Mouse (Mus musculus) heart, postnatal 14 days (tissue): Measurements from ENCODE around the gene Cbx7. TPM values are rescaled to one million over a fixed set of nuclear protein-coding genes. Genes with fewer than 3 reads are reported as not detected.
"Not testable (repeated sequence)": the region's sequence is repeated elsewhere in the genome, so short reads cannot be mapped to it uniquely, and the experiment has no call there.

Experiments
- DNase-seq, 2 experiments: peaks; one replicate each; pipeline ENCODE4 v3.0.0; 2021 to 2022
- intact Hi-C: fragments of 180-260 bp; cut with DNase I; formaldehyde crosslinking; loops from one replicate; pipeline ENCODE4 v1.15.1; 2025
- total RNA-seq, 2 experiments: library from RNA; stranded (reverse); gene quantifications; 2 replicates each; pipeline ENCODE4 v1.2.3; 2021

The Cbx7 gene
- total RNA-seq, 2 experiments from 2014 or later = 3.6 to 7.8 TPM

- intact Hi-C loops = no loop called here
- no peak for DNase-seq
Measured at GRCm38 (mm10) chr15:79903963-79904362, 67.0 kb downstream of the Cbx7 start.

GRCm38 (mm10) chr15:79903081-79903480, 67.8 kb downstream of the Cbx7 start:
- intact Hi-C loops, DNase-seq: not testable (repeated sequence)

GRCm38 (mm10) chr15:79901399-79901798, 69.5 kb downstream of the Cbx7 start:
- DNase-seq = no peak
- intact Hi-C loops = no loop called here

GRCm38 (mm10) chr15:79900751-79901150, 70.2 kb downstream of the Cbx7 start:
- no peak for DNase-seq
- intact Hi-C loops = no loop called here

GRCm38 (mm10) chr15:79899828-79900510, 71.0 kb downstream of the Cbx7 start:
- intact Hi-C loops = no loop called here
- no peak for DNase-seq

- intact Hi-C loops = no loop called here
- DNase-seq = no peak
Measured at GRCm38 (mm10) chr15:79898988-79899387, 71.9 kb downstream of the Cbx7 start.

GRCm38 (mm10) chr15:79896080-79896725, 74.7 kb downstream of the Cbx7 start:
- intact Hi-C loops = no loop called here

GRCm38 (mm10) chr15:79895221-79896079, 75.5 kb downstream of the Cbx7 start:
- intact Hi-C loops, DNase-seq: not testable (repeated sequence)

More at GRCm38 (mm10) chr15:79896080-79896725, 74.7 kb downstream of the Cbx7 start:
- DNase-seq = no peak

- DNase-seq = no peak
- intact Hi-C loops = no loop called here
Measured at GRCm38 (mm10) chr15:79894343-79894742, 76.6 kb downstream of the Cbx7 start.

- intact Hi-C loops = no loop called here
- DNase-seq = no peak
Measured at GRCm38 (mm10) chr15:79893824-79894123, 77.1 kb downstream of the Cbx7 start.

GRCm38 (mm10) chr15:79892995-79893823, 77.7 kb downstream of the Cbx7 start:
- intact Hi-C loops = no loop called here
- no peak for DNase-seq

- DNase-seq = peak; percentile 73
- intact Hi-C loops = no loop called here
Measured at GRCm38 (mm10) chr15:79892213-79892541, 78.7 kb downstream of the Cbx7 start.

- intact Hi-C loops = no loop called here
- peak; percentile 82 to 86 for DNase-seq
Measured at GRCm38 (mm10) chr15:79891436-79892212, 79.3 kb downstream of the Cbx7 start, which contains the start of gene Apobec3. TSS of gene Apobec3 (plus strand) at chr15:79891659.

GRCm38 (mm10) chr15:79884820-79885219, 86.1 kb downstream of the Cbx7 start:
- no peak for DNase-seq
- intact Hi-C loops = loop anchor here (5.0 kb wide), 1 partner anchor 133 kb away; no protein-coding TSS in a partner anchor

- peak; percentile 98 to 99 for DNase-seq
- intact Hi-C loops = loop anchor here (1.0 to 5.0 kb wide), 2 partner anchors 49 to 131 kb away; partner anchors contain the start of genes Cbx6 and Npcd
Measured at GRCm38 (mm10) chr15:79883352-79883822, 87.5 kb downstream of the Cbx7 start.

- peak in 1 of 2 experiments; percentile 9 for DNase-seq
- intact Hi-C loops = loop anchor here (1.0 to 5.0 kb wide), 2 partner anchors 48 to 130 kb away; partner anchors contain the start of genes Cbx6 and Npcd
Measured at GRCm38 (mm10) chr15:79882623-79883267, 88.2 kb downstream of the Cbx7 start.

- DNase-seq = no peak
- intact Hi-C loops = loop anchor here (5.0 kb wide), 1 partner anchor 128 kb away; no protein-coding TSS in a partner anchor
Measured at GRCm38 (mm10) chr15:79880477-79880876, 90.4 kb downstream of the Cbx7 start.

- peak; percentile 81 to 92 for DNase-seq
Measured at GRCm38 (mm10) chr15:79879319-79879718, 91.6 kb downstream of the Cbx7 start.

GRCm38 (mm10) chr15:79878725-79879136, 92.2 kb downstream of the Cbx7 start:
- intact Hi-C loops = no loop called here
- DNase-seq = peak; percentile 29 to 45

More at GRCm38 (mm10) chr15:79879319-79879718, 91.6 kb downstream of the Cbx7 start:
- intact Hi-C loops = no loop called here
